In the genomic region with DNA sequence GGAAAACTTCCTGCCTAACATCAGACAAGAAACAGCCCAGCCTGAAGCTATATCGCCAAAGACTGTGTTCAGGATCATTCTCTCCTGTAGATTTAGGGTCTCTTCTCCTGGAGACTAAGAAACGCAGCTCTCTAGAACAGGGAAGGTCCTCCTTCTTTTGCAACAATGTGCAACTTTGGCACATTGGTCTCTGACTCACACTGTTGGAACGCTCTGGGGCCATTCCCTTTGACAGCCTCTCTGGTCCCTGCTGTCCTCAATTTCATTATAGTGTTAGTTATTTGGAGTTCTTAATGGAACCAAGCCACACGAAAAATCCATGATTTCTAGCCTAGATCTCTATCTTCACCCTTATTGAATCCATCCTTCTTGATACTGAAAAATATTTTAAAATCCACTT, we compare ENCODE assay signal across 22 mouse cellular contexts. TPM values are rescaled to one million over a fixed set of nuclear protein-coding genes. Genes with fewer than 3 reads are reported as not detected.
DNase-seq lines count a peak whose midpoint lies in the region; ATAC-seq and TF ChIP-seq lines count a peak whose summit lies in the region.
"Had no signal": no experiment of that assay in that cellular context is flagged by ENCODE, and none has a peak within 500 bp of the region (broad histone marks: within the 10 kb centered on the region; RNA-seq: fewer than 3 reads in every experiment).

No protein-coding gene starts in this region.

- TF ChIP-seq CTCF in embryonic fibroblast, embryonic 13.5 days (IDR thresholded peaks at IDR 0.05; ENCODE audit: borderline replicate concordance, insufficient read depth, low read length): no peak

- H3K27ac ChIP-seq in heart, embryonic 11.5 days (ENCODE audit: low read depth, low read length): no peak overlapping the region
- peak overlapping the region; percentile 68 for H3K27ac ChIP-seq in embryonic fibroblast, embryonic 13.5 days (ENCODE audit: insufficient read depth, low read length)
- H3K27ac ChIP-seq: embryonic facial prominence, embryonic 12.5 days; forebrain, embryonic 12.5 days; hindbrain, embryonic 12.5 days; kidney, embryonic 15.5 days; limb, embryonic 13.5 days; liver, embryonic 12.5 days; stomach, postnatal 0 days had no signal

- no peaks in the 10 kb centered on the region for H3K27me3 ChIP-seq in heart, embryonic 11.5 days (ENCODE audit: control insufficient read depth, insufficient read depth, low read length)
- H3K27me3 ChIP-seq: embryonic facial prominence, embryonic 12.5 days; kidney, embryonic 15.5 days; limb, embryonic 13.5 days had no signal

- H3K36me3 ChIP-seq in heart, embryonic 11.5 days (ENCODE audit: control insufficient read depth, insufficient read depth, low read length): 0 out of 2 replicates have a peak, but pooled peaks cover 2% of the 10 kb centered on the region
- H3K36me3 ChIP-seq: forebrain, embryonic 12.5 days; hindbrain, embryonic 12.5 days; liver, embryonic 12.5 days had no signal

- WGBS in heart, embryonic 11.5 days (ENCODE audit: insufficient replicate concordance): 89% methylated on average over 4 of the region's 4 CpGs

- no peak overlapping the region for H3K9ac ChIP-seq in heart, embryonic 11.5 days (ENCODE audit: low read depth, low read length)
- H3K9ac ChIP-seq: embryonic facial prominence, embryonic 12.5 days; forebrain, embryonic 12.5 days; hindbrain, embryonic 12.5 days; kidney, embryonic 15.5 days; limb, embryonic 13.5 days; liver, embryonic 12.5 days had no signal

- peak; percentile 68 for DNase-seq in gastrocnemius, adult 18-20 months (ENCODE audit: low spot score)
- no peak for DNase-seq in gastrocnemius, postnatal 10 days
- DNase-seq in heart, postnatal 4 days: peak; percentile 12
- peak; percentile 60 for DNase-seq in Muller cell, postnatal 12 days (ENCODE audit: inconsistent ontology term)
- DNase-seq: cerebellum, adult 2 months; cerebellum, postnatal 25 days; kidney, adult 11 months; lung, postnatal 4 days; midbrain, embryonic 14.5 days; right cerebral cortex, postnatal 14 days; thymus, adult 2 months had no signal

- peaks cover 15% of the 10 kb centered on the region; the same call in 1 of the 2 replicates for H3K4me1 ChIP-seq in heart, embryonic 11.5 days (ENCODE audit: control insufficient read depth, insufficient read depth, low read length)
- peaks cover 18% of the 10 kb centered on the region for H3K4me1 ChIP-seq in embryonic fibroblast, embryonic 13.5 days (ENCODE audit: control insufficient read depth, insufficient read depth, low read length)

- no peak overlapping the region for H3K4me2 ChIP-seq in heart, embryonic 11.5 days
- H3K4me2 ChIP-seq: embryonic facial prominence, embryonic 12.5 days; forebrain, embryonic 12.5 days; hindbrain, embryonic 12.5 days; kidney, embryonic 15.5 days; limb, embryonic 13.5 days; liver, embryonic 12.5 days had no signal

- no peak for ATAC-seq in heart, embryonic 11.5 days (replicated peaks; ENCODE audit: insufficient number of reproducible peaks, low FRiP score, low TSS enrichment)
- ATAC-seq in activated CD4-positive, CD25-positive, alpha-beta regulatory T cell, adult 4 months: no peak
- ATAC-seq: liver, embryonic 12.5 days had no signal

- H3K9me3 ChIP-seq in heart, embryonic 11.5 days (replicated peaks; ENCODE audit: control insufficient read depth, low read length): no peaks in the 10 kb centered on the region
- H3K9me3 ChIP-seq: embryonic facial prominence, embryonic 12.5 days; forebrain, embryonic 12.5 days; hindbrain, embryonic 12.5 days; kidney, embryonic 15.5 days; limb, embryonic 13.5 days; liver, embryonic 12.5 days had no signal

- H3K4me3 ChIP-seq in heart, embryonic 11.5 days (ENCODE audit: low read depth, low read length): no peak overlapping the region
- no peak overlapping the region for H3K4me3 ChIP-seq in embryonic fibroblast, embryonic 13.5 days (ENCODE audit: insufficient read depth, low read length)
- H3K4me3 ChIP-seq: embryonic facial prominence, embryonic 12.5 days; erythroblast, embryonic 14.5 days; forebrain, embryonic 12.5 days; hindbrain, embryonic 12.5 days; kidney, embryonic 15.5 days; limb, embryonic 13.5 days; liver, embryonic 12.5 days had no signal

- no peak for TF ChIP-seq POLR2A in embryonic fibroblast, embryonic 13.5 days (IDR thresholded peaks at IDR 0.05; ENCODE audit: low read depth, low read length)

RNA-seq across cellular contexts. Expression of gene Timp3, which starts 7.1 kb away (rescaled TPM):
- total RNA-seq in gastrocnemius, adult 18-20 months (2021): 10 to 100 TPM; 59.2 to 63.2 TPM
- total RNA-seq in gastrocnemius, postnatal 10 days (2021): 100 to 1,000 TPM; 104 to 106 TPM
- 100 to 1,000 TPM; 139 to 143 TPM for total RNA-seq in heart, postnatal 4 days (2021)
- 56.6 and 63.9 TPM in 2 replicates for polyA plus RNA-seq in heart, embryonic 11.5 days (2014; fragmentation: Nextera tagmentation; extraction: Ambion mirVana)
- 657 and 704 TPM in 2 replicates for polyA plus RNA-seq in embryonic fibroblast, embryonic 13.5 days (2011; ENCODE audit: insufficient read length, low read depth, missing spikeins)
- polyA plus RNA-seq in activated CD4-positive, CD25-positive, alpha-beta regulatory T cell, adult 4 months (2017; shearing (Covaris generic)): not detected
